Mouse (Mus musculus) limb, embryonic 15.5 days (tissue): ENCODE data around the gene Ogfrl1. TPM values are rescaled to one million over a fixed set of nuclear protein-coding genes. Genes with fewer than 3 reads are reported as not detected.

Source experiments
- ATAC-seq: fragments of 200-750 bp; cut with Nextera tagmentation; 2 replicates; pipeline ENCODE4 v1.8.0; 2017; ENCODE audit warnings: low read depth, moderate TSS enrichment; ENCODE audit not compliant: insufficient number of reproducible peaks, low FRiP score, low TSS enrichment
- H3K27ac ChIP-seq: fragments of 300-500 bp; sonication (generic); 2 replicates; pipeline ENCODE4 v1.5.1; 2015; ENCODE audit warnings: moderate library complexity, mild to moderate bottlenecking, inconsistent platforms
- H3K27me3 ChIP-seq: fragments of 300-500 bp; sonication (generic); 2 replicates; pipeline ENCODE4 v1.6.1; 2015; ENCODE audit warnings: inconsistent platforms
- H3K36me3 ChIP-seq: fragments of 300-500 bp; sonication (generic); 2 replicates; pipeline ENCODE4 v1.6.1; 2015; ENCODE audit warnings: inconsistent platforms
- H3K4me1 ChIP-seq: fragments of 300-500 bp; sonication (generic); 2 replicates; pipeline ENCODE4 v1.6.1; 2015; ENCODE audit warnings: inconsistent platforms
- H3K4me2 ChIP-seq: fragments of 300-500 bp; sonication (generic); 2 replicates; pipeline ENCODE4 v1.6.1; 2015; ENCODE audit warnings: mild to moderate bottlenecking, inconsistent platforms
- H3K4me3 ChIP-seq: fragments of 300-500 bp; sonication (generic); 2 replicates; pipeline ENCODE4 v1.5.1; 2015; ENCODE audit warnings: mild to moderate bottlenecking, inconsistent platforms
- H3K9ac ChIP-seq: fragments of 300-500 bp; sonication (generic); 2 replicates; pipeline ENCODE4 v1.6.1; 2015; ENCODE audit warnings: inconsistent platforms
- H3K9me3 ChIP-seq: fragments of 300-500 bp; sonication (generic); 2 replicates; pipeline ENCODE4 v1.6.1; 2016; ENCODE audit warnings: inconsistent platforms
- WGBS: fragments of 180-500 bp; shearing (Covaris S2); methylation state at CpG from one replicate; pipeline ENCODE4 v1.1.7; 2015; 5-methylcytosine and 5-hydroxymethylcytosine counted together
- polyA plus RNA-seq: library from polyadenylated mRNA; unstranded; fragments of >200 nt; fragmentation: Nextera tagmentation; extraction: Ambion mirVana; gene quantifications from 2 replicates; pipeline ENCODE4 v1.2.1, GENCODE M21; 2015

Ogfrl1 gene
- polyA plus RNA-seq, 1 experiment from 2014 or later = 9.4 TPM

DNA sequence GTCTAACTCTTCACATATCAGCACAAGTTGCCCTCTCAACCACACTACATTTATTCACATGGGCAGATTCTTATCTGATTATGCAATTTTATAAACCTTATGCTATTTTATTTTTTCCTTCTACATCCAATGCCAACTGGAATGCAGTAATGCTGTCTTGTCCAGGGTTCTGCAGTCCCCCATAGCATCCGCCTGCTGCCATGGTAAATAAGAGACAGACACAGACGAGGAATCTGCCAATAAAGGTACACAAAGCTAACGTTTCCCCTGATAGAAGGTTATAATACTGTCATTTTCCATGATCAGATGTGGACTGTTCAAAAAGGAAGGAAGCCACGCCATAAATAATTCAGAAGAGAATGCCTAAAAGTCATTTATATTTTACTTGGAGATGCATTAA, 54.7 kb downstream of the Ogfrl1 start:
- no peak for ATAC-seq
- Histone ChIP-seq H3K4me3 (no peak overlapping the region), H3K4me1 (no peaks in the 10 kb centered on the region), H3K27ac (no peak overlapping the region), H3K27me3 (no peaks in the 10 kb centered on the region), H3K36me3 (no peaks in the 10 kb centered on the region), H3K9ac (no peak overlapping the region), H3K4me2 (no peak overlapping the region), H3K9me3 (no peaks in the 10 kb centered on the region)
- 69% methylated on average over 4 of the region's 4 CpGs for WGBS

DNA sequence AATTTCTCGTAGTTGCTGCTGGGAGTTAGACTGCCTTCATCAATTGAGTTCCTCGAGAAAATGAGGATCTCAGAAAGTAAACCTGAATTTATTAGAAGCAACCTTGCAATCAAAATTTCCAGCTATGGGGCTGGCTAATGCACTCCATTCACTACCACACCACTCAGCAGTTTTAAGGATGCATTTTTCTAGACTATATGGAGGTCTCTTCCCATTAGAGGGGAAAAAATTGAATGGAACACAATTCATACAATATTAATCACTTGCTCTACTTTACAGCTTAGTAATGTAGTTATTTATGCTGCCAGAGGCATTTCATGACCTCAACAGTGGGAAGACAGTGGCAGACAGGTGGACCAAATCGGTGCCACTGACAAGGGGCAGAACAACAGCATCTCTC, 55.3 kb downstream of the Ogfrl1 start:
- 69% methylated on average over 3 of the region's 3 CpGs for WGBS
- H3K9ac ChIP-seq = no peak overlapping the region
- no peaks in the 10 kb centered on the region for H3K4me1 ChIP-seq
- H3K36me3 ChIP-seq = no peaks in the 10 kb centered on the region
- H3K4me2 ChIP-seq = no peak overlapping the region
- H3K4me3 ChIP-seq = no peak overlapping the region
- H3K27me3 ChIP-seq = no peaks in the 10 kb centered on the region
- no peaks in the 10 kb centered on the region for H3K9me3 ChIP-seq
- no peak overlapping the region for H3K27ac ChIP-seq
- no peak for ATAC-seq

GRCm38 (mm10) chr1:23335726-23336363, 61.7 kb downstream of the Ogfrl1 start:
- no peak overlapping the region for H3K4me2 ChIP-seq
- H3K9ac ChIP-seq = no peak overlapping the region
- H3K27me3 ChIP-seq = no peaks in the 10 kb centered on the region
- no peak for ATAC-seq
- H3K36me3 ChIP-seq = no peaks in the 10 kb centered on the region
- no peak overlapping the region for H3K4me3 ChIP-seq
- H3K9me3 ChIP-seq = no peaks in the 10 kb centered on the region
- 89% methylated on average over 13 of the region's 13 CpGs for WGBS
- no peaks in the 10 kb centered on the region for H3K4me1 ChIP-seq
- no peak overlapping the region for H3K27ac ChIP-seq

- ATAC-seq = no peak
- Histone ChIP-seq H3K4me3 (no peak overlapping the region), H3K4me2 (no peak overlapping the region), H3K9me3 (no peaks in the 10 kb centered on the region), H3K9ac (no peak overlapping the region), H3K27me3 (no peaks in the 10 kb centered on the region), H3K27ac (no peak overlapping the region), H3K4me1 (no peaks in the 10 kb centered on the region), H3K36me3 (no peaks in the 10 kb centered on the region)
- 92% methylated on average over 4 of the region's 4 CpGs for WGBS
Observed at GRCm38 (mm10) chr1:23335050-23335449, 62.5 kb downstream of the Ogfrl1 start.

DNA sequence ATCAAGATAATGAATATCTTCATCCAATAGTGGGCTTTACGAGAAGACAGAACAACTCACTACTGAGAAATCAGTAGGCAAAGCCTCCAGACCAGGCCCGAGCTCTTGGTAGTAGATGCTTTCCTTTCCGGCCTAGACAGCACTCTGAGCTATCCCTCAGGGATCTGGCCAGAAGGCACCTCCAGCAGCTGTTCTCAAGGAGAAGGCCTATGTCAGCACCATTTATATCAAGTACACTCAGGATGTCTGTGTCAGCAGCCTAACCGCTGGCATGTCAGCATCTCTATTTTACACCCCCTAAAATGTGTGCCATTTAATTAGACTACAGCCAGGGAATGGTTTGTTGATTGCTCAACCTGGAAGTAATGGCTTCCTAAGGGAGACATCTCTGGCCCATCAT, 65.4 kb downstream of the Ogfrl1 start:
- WGBS = 86% methylated on average over 4 of the region's 4 CpGs
- Histone ChIP-seq H3K4me3 (no peak overlapping the region), H3K36me3 (no peaks in the 10 kb centered on the region), H3K9me3 (no peaks in the 10 kb centered on the region), H3K27me3 (no peaks in the 10 kb centered on the region), H3K4me1 (no peaks in the 10 kb centered on the region), H3K9ac (no peak overlapping the region), H3K27ac (no peak overlapping the region), H3K4me2 (no peak overlapping the region)
- no peak for ATAC-seq

DNA sequence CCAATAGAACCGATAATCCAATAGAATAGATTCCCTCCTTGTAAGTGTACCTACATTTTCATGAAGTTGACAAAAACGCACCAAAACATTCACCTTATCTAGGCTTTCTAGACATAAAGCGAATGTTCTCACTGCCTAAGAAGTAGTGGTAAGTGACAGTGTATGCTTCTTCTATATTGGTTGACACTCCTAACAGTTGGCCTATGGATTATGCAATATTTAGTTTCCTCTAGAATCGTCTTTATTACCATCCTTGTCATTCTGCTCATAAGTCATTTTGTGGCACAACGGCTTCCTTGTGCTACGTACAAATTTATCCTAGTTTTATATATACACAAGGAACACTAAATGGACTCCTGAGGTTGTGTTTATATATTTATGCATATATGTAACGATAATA, 72.4 kb downstream of the Ogfrl1 start:
- H3K36me3 ChIP-seq = no peaks in the 10 kb centered on the region
- H3K27me3 ChIP-seq = no peaks in the 10 kb centered on the region
- no peak for ATAC-seq
- no peak overlapping the region for H3K9ac ChIP-seq
- H3K4me2 ChIP-seq = no peak overlapping the region
- no peak overlapping the region for H3K27ac ChIP-seq
- H3K9me3 ChIP-seq = no peaks in the 10 kb centered on the region
- no peak overlapping the region for H3K4me3 ChIP-seq
- 84% methylated on average over 7 of the region's 7 CpGs for WGBS
- no peaks in the 10 kb centered on the region for H3K4me1 ChIP-seq

DNA sequence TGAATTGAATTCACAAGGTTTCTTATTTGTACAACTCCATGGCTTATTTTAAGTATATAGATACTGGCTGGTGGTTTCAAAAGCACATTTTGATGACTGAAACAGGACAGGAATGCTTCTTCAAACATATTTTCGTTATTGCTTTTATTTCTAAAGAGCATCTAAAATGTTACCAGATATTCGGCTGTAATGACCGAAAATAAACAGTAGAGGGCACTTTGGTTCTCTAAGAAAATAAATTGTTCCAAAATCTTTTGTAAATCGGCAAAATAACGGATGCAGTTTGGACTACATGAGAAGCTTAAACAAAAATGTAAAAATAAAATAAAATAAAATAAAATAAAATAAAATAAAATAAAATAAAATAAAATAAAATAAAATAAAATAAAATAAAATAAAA, 73.3 kb downstream of the Ogfrl1 start:
- Histone ChIP-seq H3K27me3 (no peaks in the 10 kb centered on the region), H3K4me2 (no peak overlapping the region), H3K9ac (no peak overlapping the region), H3K4me3 (no peak overlapping the region), H3K27ac (no peak overlapping the region), H3K9me3 (no peaks in the 10 kb centered on the region), H3K36me3 (no peaks in the 10 kb centered on the region), H3K4me1 (no peaks in the 10 kb centered on the region)
- 17% methylated on average over 5 of the region's 5 CpGs for WGBS
- ATAC-seq = no peak

- no peak overlapping the region for H3K4me2 ChIP-seq
- 73% methylated on average over 11 of the region's 11 CpGs for WGBS
- no peak overlapping the region for H3K27ac ChIP-seq
- H3K4me1 ChIP-seq = no peaks in the 10 kb centered on the region
- no peaks in the 10 kb centered on the region for H3K9me3 ChIP-seq
- no peak for ATAC-seq
- no peaks in the 10 kb centered on the region for H3K27me3 ChIP-seq
- no peak overlapping the region for H3K9ac ChIP-seq
- no peak overlapping the region for H3K4me3 ChIP-seq
- H3K36me3 ChIP-seq = no peaks in the 10 kb centered on the region
Observed at GRCm38 (mm10) chr1:23323286-23323685, 74.3 kb downstream of the Ogfrl1 start.

DNA sequence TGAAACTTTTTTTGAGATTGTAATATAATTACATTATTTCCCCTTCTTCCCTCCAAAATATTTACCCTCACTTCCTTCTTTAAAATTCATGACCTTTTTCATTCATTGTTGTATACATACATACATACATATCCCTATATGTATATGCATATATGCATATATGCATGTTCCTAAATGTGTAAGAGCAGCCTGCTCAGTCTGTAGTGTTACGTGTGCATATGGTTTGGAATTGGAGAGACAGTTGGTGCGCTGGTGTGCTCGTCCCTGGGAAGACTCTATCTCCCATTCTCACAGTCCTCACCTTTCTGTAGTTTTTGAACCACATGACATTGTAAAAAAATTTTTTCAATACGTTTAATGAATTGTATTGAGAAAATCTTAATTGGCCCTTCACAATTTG, 75.4 kb downstream of the Ogfrl1 start:
- Histone ChIP-seq H3K27me3 (no peaks in the 10 kb centered on the region), H3K4me3 (no peak overlapping the region), H3K9ac (no peak overlapping the region), H3K4me1 (no peaks in the 10 kb centered on the region), H3K4me2 (no peak overlapping the region), H3K36me3 (no peaks in the 10 kb centered on the region), H3K27ac (no peak overlapping the region), H3K9me3 (no peaks in the 10 kb centered on the region)
- 76% methylated on average over 4 of the region's 4 CpGs for whole genome bisulfite sequencing
- ATAC-seq = no peak

- Histone ChIP-seq H3K4me1 (no peaks in the 10 kb centered on the region), H3K27me3 (no peaks in the 10 kb centered on the region), H3K9ac (no peak overlapping the region), H3K4me3 (no peak overlapping the region), H3K27ac (no peak overlapping the region), H3K9me3 (no peaks in the 10 kb centered on the region), H3K4me2 (no peak overlapping the region), H3K36me3 (no peaks in the 10 kb centered on the region)
- ATAC-seq = no peak
- WGBS = 56% methylated on average over 10 of the region's 10 CpGs
Observed at GRCm38 (mm10) chr1:23321331-23321851, 76.2 kb downstream of the Ogfrl1 start.

- Histone ChIP-seq H3K4me1 (no peaks in the 10 kb centered on the region), H3K4me3 (no peak overlapping the region), H3K9me3 (no peaks in the 10 kb centered on the region), H3K36me3 (no peaks in the 10 kb centered on the region), H3K27me3 (no peaks in the 10 kb centered on the region), H3K4me2 (no peak overlapping the region), H3K9ac (no peak overlapping the region), H3K27ac (no peak overlapping the region)
- 83% methylated on average over 7 of the region's 7 CpGs for WGBS
- no peak for ATAC-seq
Observed at GRCm38 (mm10) chr1:23320591-23321195, 76.9 kb downstream of the Ogfrl1 start.
